Mouse (Mus musculus) neural tube, embryonic 11.5 days (tissue): Measurements from ENCODE around the gene Nup153. TPM values are rescaled to one million over a fixed set of nuclear protein-coding genes. Genes with fewer than 3 reads are reported as not detected.
A peak's percentile ranks its signal among the peaks of the same experiment; 100 is the strongest.

ENCODE experiments used
- ATAC-seq: fragments of 200-750 bp; cut with Nextera tagmentation; 2 replicates; pipeline ENCODE4 v1.8.0; 2017; ENCODE audit warnings: moderate number of reproducible peaks, mild to moderate bottlenecking, moderate TSS enrichment, moderate library complexity; ENCODE audit not compliant: insufficient read depth, low FRiP score, low TSS enrichment
- DNase-seq: peaks from one replicate; pipeline ENCODE4 v3.0.0-alpha.2; 2015; ENCODE audit warnings: low spot score
- H3K27ac ChIP-seq: fragments of 300-500 bp; sonication (generic); 2 replicates; pipeline ENCODE4 v1.5.1; 2014; ENCODE audit warnings: low read depth, mild to moderate bottlenecking, low read length
- H3K27me3 ChIP-seq: fragments of 300-500 bp; sonication (generic); 2 replicates; pipeline ENCODE4 v1.6.1; 2014; ENCODE audit warnings: mild to moderate bottlenecking, low read length, mixed read lengths; ENCODE audit not compliant: control insufficient read depth, insufficient read depth
- H3K36me3 ChIP-seq: fragments of 300-500 bp; sonication (generic); 2 replicates; pipeline ENCODE4 v1.6.1; 2014; ENCODE audit warnings: mild to moderate bottlenecking, low read length, moderate library complexity, mixed read lengths; ENCODE audit not compliant: control insufficient read depth, insufficient read depth
- H3K4me1 ChIP-seq: fragments of 300-500 bp; sonication (generic); 2 replicates; pipeline ENCODE4 v1.6.1; 2014; ENCODE audit warnings: low read length, mixed read lengths; ENCODE audit not compliant: control insufficient read depth, insufficient read depth
- H3K4me2 ChIP-seq: fragments of 300-500 bp; sonication (generic); 2 replicates; pipeline ENCODE4 v1.6.1; 2014; ENCODE audit warnings: low read depth, mild to moderate bottlenecking, moderate library complexity
- H3K4me3 ChIP-seq: fragments of 300-500 bp; sonication (generic); 2 replicates; pipeline ENCODE4 v1.5.1; 2014; ENCODE audit warnings: low read depth, low read length
- H3K9ac ChIP-seq: fragments of 300-500 bp; sonication (generic); 2 replicates; pipeline ENCODE4 v1.6.1; 2014; ENCODE audit warnings: mild to moderate bottlenecking, low read length
- H3K9me3 ChIP-seq: fragments of 300-500 bp; sonication (generic); 2 replicates; pipeline ENCODE4 v1.6.1; 2016; ENCODE audit warnings: low read length; ENCODE audit not compliant: control insufficient read depth
- WGBS: fragments of 180-500 bp; shearing (Covaris S2); extraction: QIAGEN DNeasy Blood & Tissue Kit; methylation state at CpG from one replicate; pipeline ENCODE4 v1.1.7; 2014; 5-methylcytosine and 5-hydroxymethylcytosine counted together
- polyA plus RNA-seq: library from polyadenylated mRNA; unstranded; fragments of >200 nt; fragmentation: Nextera tagmentation; extraction: Ambion mirVana; gene quantifications from 2 replicates; pipeline ENCODE4 v1.2.1, GENCODE M21; 2014

Nup153 gene
- polyA plus RNA-seq, 1 experiment from 2014 or later = 40.4 TPM

DNA sequence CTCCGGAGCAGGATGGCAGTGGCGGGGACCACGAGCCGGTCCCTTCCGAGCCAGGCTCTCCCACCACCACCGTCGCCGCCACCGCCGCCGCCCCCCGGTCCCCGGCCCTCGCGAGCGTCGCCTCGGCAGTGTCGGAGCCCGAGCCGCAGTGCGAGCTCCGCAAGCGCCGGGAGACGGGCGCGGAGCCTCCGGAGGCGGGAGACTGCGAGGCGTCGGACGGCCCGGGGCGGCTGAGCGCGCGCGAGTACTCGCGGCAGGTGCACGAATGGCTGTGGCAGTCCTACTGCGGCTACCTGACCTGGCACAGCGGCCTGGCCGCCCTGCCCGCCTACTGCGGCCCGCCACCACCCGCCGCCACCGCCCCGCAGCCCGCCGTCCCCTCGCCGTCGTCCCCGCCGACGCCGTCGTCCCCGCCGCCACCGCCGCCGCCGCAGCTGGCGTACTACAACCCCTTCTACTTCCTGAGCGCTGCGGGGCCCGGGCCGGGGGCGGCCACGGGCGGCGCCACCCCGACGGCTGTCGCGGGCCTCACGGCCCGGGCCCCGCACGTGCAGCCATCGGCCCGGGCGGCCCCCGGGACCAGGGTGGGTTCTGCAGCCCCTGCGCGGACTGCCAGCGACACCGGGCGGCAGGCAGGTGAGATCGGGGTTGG, 58.0 kb downstream of the Nup153 start:
- H3K4me1 ChIP-seq = peaks cover 8% of the 10 kb centered on the region; the same call in 1 of the 2 replicates
- H3K36me3 ChIP-seq = no peaks in the 10 kb centered on the region
- H3K4me2 ChIP-seq = peak overlapping the region; percentile 71
- no peaks in the 10 kb centered on the region for H3K27me3 ChIP-seq
- H3K9me3 ChIP-seq = no peaks in the 10 kb centered on the region
- H3K4me3 ChIP-seq = peak overlapping the region; percentile 91
- peak overlapping the region; percentile 69; the same call in 1 of the 2 replicates for H3K27ac ChIP-seq
- WGBS = 1% methylated on average over 27 of the region's 96 CpGs
- DNase-seq (peak; percentile 26), ATAC-seq (peak; percentile 67)
- peak overlapping the region; percentile 81 for H3K9ac ChIP-seq

DNA sequence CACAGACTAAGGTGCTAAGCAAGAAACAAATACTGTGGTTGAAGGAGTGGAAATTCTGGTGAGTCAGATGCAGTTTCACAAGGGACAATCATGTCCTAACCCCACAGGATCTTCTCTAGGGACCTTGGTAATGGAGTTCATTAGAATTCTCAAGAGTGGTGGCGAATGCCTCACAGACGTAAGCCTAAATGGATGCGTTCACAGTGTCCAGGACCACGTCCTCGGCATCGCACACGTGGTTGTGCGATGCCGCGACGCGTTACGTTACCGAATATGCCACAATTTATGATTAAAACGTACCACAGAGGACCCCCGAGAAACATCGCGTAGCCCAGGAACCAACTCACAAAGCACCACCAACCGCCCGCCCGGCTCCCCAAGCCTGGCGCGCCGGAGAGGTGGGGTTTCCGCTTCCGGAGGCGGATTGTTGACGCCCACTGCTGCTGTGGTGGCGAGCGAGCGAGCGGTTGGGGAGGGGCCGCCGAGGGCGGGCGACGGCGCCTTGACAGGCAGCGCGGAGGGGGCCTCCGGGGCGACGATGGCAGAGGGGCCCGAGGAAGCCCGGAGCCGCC, 58.6 kb downstream of the Nup153 start, which contains the start of gene Fam8a1:
TSS of gene Fam8a1 (plus strand) at position 475 of the 572 bp plus-strand sequence.
- peak; percentile 94 for DNase-seq
- H3K27me3 ChIP-seq = no peaks in the 10 kb centered on the region
- H3K4me1 ChIP-seq = peaks cover 8% of the 10 kb centered on the region; the same call in 1 of the 2 replicates
- peak; percentile 95 for ATAC-seq
- no peaks in the 10 kb centered on the region for H3K9me3 ChIP-seq
- peak within 1 kb of the TSS; percentile 71 for H3K4me2 ChIP-seq
- peak within 1 kb of the TSS; percentile 91 for H3K4me3 ChIP-seq
- under 1% methylated on average over 42 of the region's 46 CpGs for WGBS
- H3K36me3 ChIP-seq = no peaks in the 10 kb centered on the region
- peak within 1 kb of the TSS; percentile 69; the same call in 1 of the 2 replicates for H3K27ac ChIP-seq
- H3K9ac ChIP-seq = peak within 1 kb of the TSS; percentile 81

DNA sequence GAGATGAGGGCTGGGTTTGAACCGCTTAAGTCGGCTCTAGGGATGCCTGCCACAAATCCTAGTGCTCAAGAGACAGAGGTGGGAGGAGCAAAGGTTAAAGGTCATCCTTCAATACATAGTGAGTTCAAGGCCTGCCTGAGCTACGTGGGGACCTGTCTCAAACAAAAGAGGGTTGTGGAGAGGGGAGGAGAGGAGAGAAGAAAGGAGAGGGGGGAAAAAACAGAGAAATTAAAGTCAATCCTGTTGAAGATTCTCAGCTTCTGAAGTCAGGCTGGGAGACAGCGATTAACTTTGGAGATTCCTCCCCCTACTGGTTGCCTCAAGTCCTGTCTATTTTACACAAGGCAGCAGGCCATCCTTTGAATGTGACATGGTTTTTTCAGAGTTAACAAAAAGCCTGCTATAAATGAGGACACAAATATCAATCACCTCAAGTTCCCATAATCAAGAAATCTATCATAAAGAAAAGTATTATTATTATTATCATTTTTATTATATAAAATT, 64.2 kb downstream of the Nup153 start:
- Histone ChIP-seq H3K4me1 (no peaks in the 10 kb centered on the region), H3K27ac (no peak overlapping the region), H3K9me3 (no peaks in the 10 kb centered on the region), H3K9ac (no peak overlapping the region), H3K36me3 (no peaks in the 10 kb centered on the region), H3K4me3 (no peak overlapping the region), H3K27me3 (no peaks in the 10 kb centered on the region), H3K4me2 (no peak overlapping the region)
- ATAC-seq (no peak), DNase-seq (peak; percentile 36)
- WGBS = 34% methylated on average over 4 of the region's 4 CpGs

DNA sequence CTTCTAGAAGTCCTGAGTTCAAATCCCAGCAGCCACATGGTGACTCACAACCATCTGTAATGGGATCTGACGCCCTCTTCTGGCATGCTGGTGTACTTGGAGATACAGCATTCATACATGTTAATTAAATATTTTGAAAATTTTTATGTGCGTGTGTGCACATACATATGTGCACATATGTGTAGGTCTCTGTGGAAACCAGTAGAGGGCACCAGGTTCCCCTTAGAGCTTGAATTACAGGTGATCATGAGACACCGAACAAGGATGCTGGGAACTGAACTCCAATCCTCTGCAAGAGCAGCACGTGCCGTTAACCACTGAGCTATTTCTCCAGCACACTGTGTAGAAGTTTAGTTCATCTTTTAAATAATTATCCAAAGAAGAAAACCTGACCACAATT, 68.5 kb downstream of the Nup153 start:
- H3K27me3 ChIP-seq = no peaks in the 10 kb centered on the region
- H3K4me1 ChIP-seq = no peaks in the 10 kb centered on the region
- no peaks in the 10 kb centered on the region for H3K36me3 ChIP-seq
- H3K9ac ChIP-seq = no peak overlapping the region
- H3K4me3 ChIP-seq = no peak overlapping the region
- DNase-seq (no peak), ATAC-seq (no peak)
- no peak overlapping the region for H3K4me2 ChIP-seq
- 87% methylated on average over 5 of the region's 5 CpGs for WGBS
- no peak overlapping the region for H3K27ac ChIP-seq
- H3K9me3 ChIP-seq = no peaks in the 10 kb centered on the region

DNA sequence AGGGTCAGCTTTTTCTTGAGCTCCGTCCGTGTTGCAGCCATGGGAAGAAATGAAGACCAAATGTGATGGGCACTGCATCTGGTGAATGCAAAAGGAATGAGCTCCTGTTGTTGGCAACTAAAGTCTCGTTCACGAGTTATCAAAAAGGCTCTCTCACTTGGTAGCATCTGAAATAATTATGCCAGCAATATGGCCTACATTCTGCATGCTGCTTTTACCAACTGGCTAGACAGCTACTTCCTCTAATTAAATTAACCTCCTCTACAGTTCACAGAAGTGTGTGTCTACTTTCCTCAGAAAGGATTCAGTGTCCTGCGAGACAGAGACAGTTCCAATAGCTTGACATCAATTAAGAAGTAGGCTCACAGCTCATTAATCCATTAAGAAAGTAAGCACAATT, 73.2 kb downstream of the Nup153 start:
- H3K9ac ChIP-seq = no peak overlapping the region
- ATAC-seq = no peak
- H3K4me2 ChIP-seq = no peak overlapping the region
- no peak for DNase-seq
- H3K36me3 ChIP-seq = no peaks in the 10 kb centered on the region
- no peak overlapping the region for H3K27ac ChIP-seq
- 85% methylated on average over 5 of the region's 5 CpGs for WGBS
- no peaks in the 10 kb centered on the region for H3K9me3 ChIP-seq
- no peaks in the 10 kb centered on the region for H3K4me1 ChIP-seq
- H3K27me3 ChIP-seq = no peaks in the 10 kb centered on the region
- no peak overlapping the region for H3K4me3 ChIP-seq

DNA sequence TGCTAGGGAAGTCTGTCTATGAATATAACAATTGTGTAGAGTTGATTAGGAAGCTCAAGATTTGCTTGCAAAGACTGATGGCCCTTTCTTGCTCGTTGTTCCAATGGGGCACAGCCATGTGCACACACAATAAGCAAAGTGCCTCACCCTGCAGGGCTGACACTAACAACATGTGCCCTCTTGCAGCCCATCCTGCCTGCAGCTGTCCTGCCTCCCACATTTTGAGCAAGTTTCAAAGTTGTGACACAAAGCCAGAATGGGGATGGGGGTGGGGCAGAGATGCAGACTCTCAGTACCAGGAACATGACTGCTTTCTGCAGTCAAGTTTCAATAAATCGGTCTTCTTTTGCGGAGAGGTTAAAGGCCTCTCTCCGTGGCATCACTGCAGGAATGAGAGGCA, 74.1 kb downstream of the Nup153 start:
- Histone ChIP-seq H3K27me3 (no peaks in the 10 kb centered on the region), H3K4me1 (no peaks in the 10 kb centered on the region), H3K9ac (no peak overlapping the region), H3K9me3 (no peaks in the 10 kb centered on the region), H3K4me2 (no peak overlapping the region), H3K27ac (no peak overlapping the region), H3K36me3 (no peaks in the 10 kb centered on the region), H3K4me3 (no peak overlapping the region)
- no peak for ATAC-seq
- WGBS = 46% methylated on average over 4 of the region's 4 CpGs
- DNase-seq = no peak

DNA sequence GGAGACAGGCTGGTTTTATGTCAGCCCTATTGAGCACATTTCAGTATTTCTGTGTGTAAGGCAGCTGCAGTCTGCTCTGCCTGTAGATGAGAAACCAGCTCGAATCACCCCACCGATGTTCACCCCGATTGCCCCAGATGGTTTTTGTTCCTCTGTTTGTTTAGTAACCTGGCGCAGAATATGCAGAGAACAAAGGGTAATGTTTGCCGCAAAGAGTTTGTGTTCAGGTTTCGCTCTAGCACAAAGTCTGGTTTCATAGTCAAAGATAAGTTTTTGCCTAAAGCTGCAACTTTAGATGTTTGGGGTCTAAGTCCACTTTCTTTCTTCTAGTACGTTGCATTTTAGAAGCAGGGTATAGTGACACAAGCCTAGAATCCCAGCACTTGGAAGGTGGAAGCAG, 75.1 kb downstream of the Nup153 start:
- Histone ChIP-seq H3K4me3 (no peak overlapping the region), H3K27ac (no peak overlapping the region), H3K9me3 (no peaks in the 10 kb centered on the region), H3K4me2 (no peak overlapping the region), H3K36me3 (no peaks in the 10 kb centered on the region), H3K27me3 (no peaks in the 10 kb centered on the region), H3K9ac (no peak overlapping the region), H3K4me1 (no peaks in the 10 kb centered on the region)
- no peak for ATAC-seq
- WGBS = 90% methylated on average over 7 of the region's 7 CpGs
- no peak for DNase-seq

DNA sequence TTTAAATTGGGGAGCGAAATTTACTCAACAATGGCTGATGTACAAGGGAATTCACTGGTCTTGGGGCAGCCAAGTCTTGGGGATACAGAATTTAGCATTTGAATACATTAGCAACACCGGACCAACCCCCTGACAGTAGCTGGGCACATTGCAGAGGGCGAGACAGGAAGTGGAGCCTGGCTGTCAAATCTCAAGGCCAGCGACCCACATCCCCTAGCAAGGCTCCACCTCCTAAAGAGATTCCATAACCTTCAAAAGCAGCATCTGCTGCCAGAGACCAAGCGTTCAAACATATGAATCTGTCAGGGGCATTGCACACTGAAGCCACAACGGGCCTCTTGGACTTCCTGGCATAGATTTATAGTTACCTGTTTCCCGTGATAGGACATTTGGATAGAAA, 75.9 kb downstream of the Nup153 start:
- Histone ChIP-seq H3K9me3 (no peaks in the 10 kb centered on the region), H3K4me3 (no peak overlapping the region), H3K27me3 (no peaks in the 10 kb centered on the region), H3K4me2 (no peak overlapping the region), H3K27ac (no peak overlapping the region), H3K36me3 (no peaks in the 10 kb centered on the region), H3K9ac (no peak overlapping the region), H3K4me1 (no peaks in the 10 kb centered on the region)
- no peak for ATAC-seq
- DNase-seq = no peak
- 90% methylated on average over 7 of the region's 7 CpGs for WGBS

DNA sequence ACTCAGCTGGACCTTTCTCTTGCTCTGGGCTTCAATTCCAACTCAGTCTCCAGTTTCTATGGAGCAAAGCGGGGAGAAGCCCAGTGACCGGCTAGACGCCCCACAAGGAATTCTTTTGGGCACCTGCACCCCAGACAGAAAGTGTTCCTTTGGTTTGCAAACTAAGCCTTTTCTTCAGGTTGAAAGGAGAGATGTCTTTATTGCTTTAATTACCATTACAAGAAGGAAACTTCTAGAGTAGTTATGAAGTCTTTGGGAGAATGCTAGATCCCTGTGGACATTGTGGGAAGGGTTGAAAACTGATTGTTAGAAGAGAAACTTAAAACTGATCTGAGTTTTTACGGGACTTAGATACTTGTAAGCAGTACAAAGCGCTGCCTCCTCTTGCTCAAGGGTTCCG, 82.3 kb downstream of the Nup153 start:
- DNase-seq = no peak
- H3K9ac ChIP-seq = no peak overlapping the region
- WGBS = 49% methylated on average over 6 of the region's 6 CpGs
- H3K4me2 ChIP-seq = no peak overlapping the region
- H3K4me1 ChIP-seq = no peaks in the 10 kb centered on the region
- H3K9me3 ChIP-seq = no peaks in the 10 kb centered on the region
- no peak overlapping the region for H3K4me3 ChIP-seq
- ATAC-seq = no peak
- H3K27me3 ChIP-seq = no peaks in the 10 kb centered on the region
- no peak overlapping the region for H3K27ac ChIP-seq
- H3K36me3 ChIP-seq = no peaks in the 10 kb centered on the region
